Mouse (Mus musculus) A20 (cell line): ENCODE results near the gene Sfmbt1.

Experiments
- DNase-seq: peaks from one replicate; pipeline ENCODE4 v3.0.0-alpha.2; 2011; ENCODE audit warnings: low read depth, low spot score

Sfmbt1 gene

GRCm38 (mm10) chr14:30825021-30825475 is 110.4 kb downstream of the Sfmbt1 start:
- no peak for DNase-seq

- DNase-seq: peak; percentile 89
Observed at GRCm38 (mm10) chr14:30825476-30826131, 111.0 kb downstream of the Sfmbt1 start, which contains the start of gene Tmem110. Gene Tmem110 (plus strand): TSS chr14:30825590.

- DNase-seq: peak; percentile 61
Observed at GRCm38 (mm10) chr14:30826174-30827140, 111.8 kb downstream of the Sfmbt1 start.

GRCm38 (mm10) chr14:30827480-30827879 is 112.8 kb downstream of the Sfmbt1 start:
- DNase-seq: peak; percentile 46

GRCm38 (mm10) chr14:30828077-30828476 is 113.4 kb downstream of the Sfmbt1 start:
- no peak for DNase-seq

- peak; percentile 42 for DNase-seq
Observed at GRCm38 (mm10) chr14:30828635-30829460, 114.2 kb downstream of the Sfmbt1 start.

GRCm38 (mm10) chr14:30837416-30837996 is 122.9 kb downstream of the Sfmbt1 start:
- DNase-seq: no peak

GRCm38 (mm10) chr14:30843701-30844100 is 129.1 kb downstream of the Sfmbt1 start:
- DNase-seq: no peak

- no peak for DNase-seq
Observed at GRCm38 (mm10) chr14:30850504-30850903, 135.9 kb downstream of the Sfmbt1 start.

- no peak for DNase-seq
Observed at GRCm38 (mm10) chr14:30852325-30852724, 137.7 kb downstream of the Sfmbt1 start.

- DNase-seq: no peak
Observed at GRCm38 (mm10) chr14:30855316-30855715, 140.7 kb downstream of the Sfmbt1 start.

- no peak for DNase-seq
Observed at GRCm38 (mm10) chr14:30856885-30857507, 142.3 kb downstream of the Sfmbt1 start.

GRCm38 (mm10) chr14:30857990-30858389 is 143.3 kb downstream of the Sfmbt1 start:
- peak; percentile 58 for DNase-seq

- no peak for DNase-seq
Observed at GRCm38 (mm10) chr14:30861421-30862125, 146.9 kb downstream of the Sfmbt1 start.

GRCm38 (mm10) chr14:30862368-30862767 is 147.7 kb downstream of the Sfmbt1 start:
- DNase-seq: no peak

GRCm38 (mm10) chr14:30865311-30865710 is 150.7 kb downstream of the Sfmbt1 start:
- DNase-seq: peak; percentile 60

GRCm38 (mm10) chr14:30867042-30867441 is 152.4 kb downstream of the Sfmbt1 start:
- DNase-seq: peak; percentile 75

GRCm38 (mm10) chr14:30868826-30869225 is 154.2 kb downstream of the Sfmbt1 start:
- no peak for DNase-seq

GRCm38 (mm10) chr14:30869391-30869801 is 154.7 kb downstream of the Sfmbt1 start:
- DNase-seq: no peak
